Comparison of ENCODE assay signal across 8 mouse cellular contexts in the genomic region with DNA sequence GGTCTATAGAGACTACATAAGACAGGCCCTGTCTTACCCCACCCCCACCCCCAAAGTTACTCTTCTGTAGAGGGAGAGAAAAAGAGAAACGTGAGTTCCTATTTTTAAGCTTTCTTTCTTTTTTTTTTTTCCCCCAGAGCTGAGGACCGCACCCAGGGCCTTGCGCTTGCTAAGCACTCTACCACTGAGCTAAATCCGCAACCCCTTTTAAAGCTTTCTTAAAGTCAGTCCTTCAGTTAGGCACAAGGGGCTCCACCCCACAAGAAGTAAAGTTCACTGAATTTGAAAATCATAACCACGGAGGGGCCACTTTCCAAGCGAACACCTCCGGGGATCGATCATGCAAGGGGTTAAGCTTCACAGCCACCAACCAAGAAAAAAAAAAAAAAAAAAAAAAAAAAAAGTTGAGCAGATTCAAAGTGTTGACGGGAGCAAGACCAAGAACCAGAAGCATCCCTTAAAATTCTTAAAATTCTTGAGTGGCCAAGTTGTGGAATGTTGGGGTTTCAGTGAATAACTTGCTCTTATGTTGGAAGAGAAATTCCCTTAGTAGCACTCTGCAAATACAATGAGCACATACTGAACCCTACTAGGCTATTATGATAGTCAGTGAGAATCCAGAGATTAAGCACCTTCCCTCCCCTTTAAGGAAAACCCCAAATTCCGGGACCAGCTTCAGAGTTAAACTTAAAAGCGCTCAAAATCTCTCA. TPM values are rescaled to one million over a fixed set of nuclear protein-coding genes. Genes with fewer than 3 reads are reported as not detected.
DNase-seq lines count a peak whose midpoint lies in the region; ATAC-seq and TF ChIP-seq lines count a peak whose summit lies in the region.

No protein-coding gene starts in this region.

- no peak for TF ChIP-seq POLR2A in cerebellum, adult 2 months (IDR thresholded peaks at IDR 0.05; ENCODE audit: borderline replicate concordance, insufficient read depth, low read length)

- no peaks in the 10 kb centered on the region for H3K27me3 ChIP-seq in cerebellum, adult 2 months (ENCODE audit: control insufficient read depth, insufficient read depth, low read length)
- no peaks in the 10 kb centered on the region for H3K27me3 ChIP-seq in forebrain, embryonic 13.5 days
- H3K27me3 ChIP-seq in liver, embryonic 12.5 days (replicated peaks) = no peaks in the 10 kb centered on the region
- H3K27me3 ChIP-seq in stomach, embryonic 14.5 days (ENCODE audit: control insufficient read depth, insufficient read depth, low read length) = no peaks in the 10 kb centered on the region

- H3K4me2 ChIP-seq in forebrain, embryonic 13.5 days = peak overlapping the region; percentile 96
- H3K4me2 ChIP-seq in liver, embryonic 12.5 days = peak overlapping the region; percentile 91
- H3K4me2 ChIP-seq in stomach, embryonic 14.5 days (replicated peaks; ENCODE audit: low read depth, low read length) = peak overlapping the region; percentile 71

- TF ChIP-seq CTCF in cerebellum, adult 2 months (IDR thresholded peaks at IDR 0.05; ENCODE audit: borderline replicate concordance, insufficient read depth, low read depth, low read length) = no peak

- H3K4me3 ChIP-seq in cerebellum, adult 2 months (replicated peaks; ENCODE audit: insufficient read depth, low read depth, low read length) = peak overlapping the region; percentile 86
- H3K4me3 ChIP-seq in forebrain, embryonic 13.5 days = peak overlapping the region; percentile 71
- H3K4me3 ChIP-seq in liver, embryonic 12.5 days = peak overlapping the region; percentile 88
- peak overlapping the region; percentile 69 for H3K4me3 ChIP-seq in stomach, embryonic 14.5 days (ENCODE audit: low read depth, low read length)

- no peaks in the 10 kb centered on the region for H3K4me1 ChIP-seq in cerebellum, adult 2 months (ENCODE audit: control insufficient read depth, insufficient read depth, low read length)
- H3K4me1 ChIP-seq in forebrain, embryonic 13.5 days = peaks cover 8% of the 10 kb centered on the region
- H3K4me1 ChIP-seq in liver, embryonic 12.5 days = peaks cover 51% of the 10 kb centered on the region
- H3K4me1 ChIP-seq in stomach, embryonic 14.5 days (ENCODE audit: control insufficient read depth, insufficient read depth, low read length) = no peaks in the 10 kb centered on the region

- peak overlapping the region; percentile 80 for H3K9ac ChIP-seq in forebrain, embryonic 13.5 days
- peak overlapping the region; percentile 88 for H3K9ac ChIP-seq in liver, embryonic 12.5 days
- H3K9ac ChIP-seq in stomach, embryonic 14.5 days (replicated peaks; ENCODE audit: low read depth, low read length) = peak overlapping the region; percentile 43; the same call in 1 of the 2 replicates

- ATAC-seq in forebrain, embryonic 13.5 days = no peak
- no peak for ATAC-seq in liver, embryonic 12.5 days
- no peak for ATAC-seq in stomach, embryonic 14.5 days (ENCODE audit: insufficient number of reproducible peaks, insufficient read depth, low FRiP score, low read depth)

- H3K36me3 ChIP-seq in forebrain, embryonic 13.5 days (ENCODE audit: poor library complexity, severe bottlenecking) = no peaks in the 10 kb centered on the region
- 0 out of 2 replicates have a peak, but pooled peaks cover 7% of the 10 kb centered on the region for H3K36me3 ChIP-seq in liver, embryonic 12.5 days
- H3K36me3 ChIP-seq in stomach, embryonic 14.5 days (ENCODE audit: control insufficient read depth, insufficient read depth, low read length) = no peaks in the 10 kb centered on the region

- no peak for DNase-seq in cerebellum, adult 2 months
- no peak for DNase-seq in cerebellum, adult 11 months
- DNase-seq in B cell, adult 2 months = peak; percentile 50 to 54
- DNase-seq in thymus, postnatal 0 days (ENCODE audit: low spot score) = no peak
- no peak for DNase-seq in urinary bladder, adult 2 months (ENCODE audit: low spot score)

- WGBS in cerebellum, adult 2 months = 44% methylated on average over 11 of the region's 11 CpGs
- 16% methylated on average over 11 of the region's 11 CpGs for WGBS in forebrain, embryonic 13.5 days
- WGBS in liver, embryonic 12.5 days (ENCODE audit: insufficient replicate concordance) = 12% methylated on average over 11 of the region's 11 CpGs
- 19% methylated on average over 11 of the region's 11 CpGs for WGBS in stomach, embryonic 14.5 days

- H3K27ac ChIP-seq in cerebellum, adult 2 months (ENCODE audit: insufficient read depth, low read length) = no peak overlapping the region
- H3K27ac ChIP-seq in forebrain, embryonic 13.5 days = no peak overlapping the region
- H3K27ac ChIP-seq in liver, embryonic 12.5 days = peak overlapping the region; percentile 94
- peak overlapping the region; percentile 59; the same call in 1 of the 2 replicates for H3K27ac ChIP-seq in stomach, embryonic 14.5 days (ENCODE audit: low read length)

- H3K9me3 ChIP-seq in forebrain, embryonic 13.5 days (replicated peaks) = no peaks in the 10 kb centered on the region
- H3K9me3 ChIP-seq in liver, embryonic 12.5 days (replicated peaks) = no peaks in the 10 kb centered on the region
- H3K9me3 ChIP-seq in stomach, embryonic 14.5 days (ENCODE audit: control insufficient read depth, low read depth, low read length) = no peaks in the 10 kb centered on the region

RNA-seq across cellular contexts. Expression of gene Samhd1, which starts 1.1 kb away (rescaled TPM):
- 22.4 and 22.6 TPM in 2 replicates for polyA plus RNA-seq in cerebellum, adult 2 months (2012; rRNA removed)
- 13.9 and 16.0 TPM in 2 replicates for polyA plus RNA-seq in forebrain, embryonic 13.5 days (2015; fragmentation: Nextera tagmentation; extraction: Ambion mirVana)
- 23.0 and 24.9 TPM in 2 replicates for polyA plus RNA-seq in liver, embryonic 12.5 days (2016; fragmentation: Nextera tagmentation; extraction: Ambion mirVana)
- 30.6 and 32.5 TPM in 2 replicates for polyA plus RNA-seq in stomach, embryonic 14.5 days (2014; fragmentation: Nextera tagmentation; extraction: Ambion mirVana)
- 23.5 and 25.5 TPM in 2 replicates for polyA plus RNA-seq in thymus, postnatal 0 days (2015; fragmentation: Nextera tagmentation; extraction: Ambion mirVana)
- polyA plus RNA-seq in urinary bladder, adult 2 months (2012; rRNA removed) = 57.2 and 77.9 TPM in 2 replicates

RNA-seq across cellular contexts. Expression of gene Tldc2, which starts 47.1 kb away (rescaled TPM):
- 6.0 and 7.1 TPM in 2 replicates for polyA plus RNA-seq in cerebellum, adult 2 months (2012; rRNA removed)
- polyA plus RNA-seq in forebrain, embryonic 13.5 days (2015; fragmentation: Nextera tagmentation; extraction: Ambion mirVana) = not detected in 2 replicates
- 0.29 TPM in 1 of 2 replicates, not detected in the other for polyA plus RNA-seq in liver, embryonic 12.5 days (2016; fragmentation: Nextera tagmentation; extraction: Ambion mirVana)
- not detected in 2 replicates for polyA plus RNA-seq in stomach, embryonic 14.5 days (2014; fragmentation: Nextera tagmentation; extraction: Ambion mirVana)
- not detected in 2 replicates for polyA plus RNA-seq in thymus, postnatal 0 days (2015; fragmentation: Nextera tagmentation; extraction: Ambion mirVana)
- 0.19 TPM in 1 of 2 replicates, not detected in the other for polyA plus RNA-seq in urinary bladder, adult 2 months (2012; rRNA removed)

RNA-seq across cellular contexts. Expression of gene Soga1, which starts 54.9 kb away (rescaled TPM):
- polyA plus RNA-seq in cerebellum, adult 2 months (2012; rRNA removed) = 38.3 and 50.1 TPM in 2 replicates
- 4.8 and 5.1 TPM in 2 replicates for polyA plus RNA-seq in forebrain, embryonic 13.5 days (2015; fragmentation: Nextera tagmentation; extraction: Ambion mirVana)
- 3.4 TPM in 2 replicates for polyA plus RNA-seq in liver, embryonic 12.5 days (2016; fragmentation: Nextera tagmentation; extraction: Ambion mirVana)
- polyA plus RNA-seq in stomach, embryonic 14.5 days (2014; fragmentation: Nextera tagmentation; extraction: Ambion mirVana) = 7.3 and 8.1 TPM in 2 replicates
- 0.57 TPM in 2 replicates for polyA plus RNA-seq in thymus, postnatal 0 days (2015; fragmentation: Nextera tagmentation; extraction: Ambion mirVana)
- polyA plus RNA-seq in urinary bladder, adult 2 months (2012; rRNA removed) = 3.0 and 7.1 TPM in 2 replicates

Comparison
In these comparisons a context has a peak if more than half of its experiments do, and no peak if none do; other contexts are left out.
1. DNase-seq: peak in B cell, adult 2 months (2 of 2); none in cerebellum, adult 2 months (0 of 2), cerebellum, adult 11 months (single experiment), thymus, postnatal 0 days (single experiment) and urinary bladder, adult 2 months (single experiment).
2. H3K27ac ChIP-seq: peak in liver, embryonic 12.5 days (single experiment) and stomach, embryonic 14.5 days (single experiment); none in cerebellum, adult 2 months (single experiment) and forebrain, embryonic 13.5 days (single experiment).
3. Peak in every context shown above with its lines, with median percentiles within 50 percentile points of each other: H3K4me3 ChIP-seq, H3K4me2 ChIP-seq and H3K9ac ChIP-seq.